In genomic region chr10:41880777-41881176, GRCm38 (mm10) we compare ENCODE assay signal across 16 mouse cellular contexts.
DNase-seq lines count a peak whose midpoint lies in the region; ATAC-seq lines count a peak whose summit lies in the region.
"Had no signal": no experiment of that assay in that cellular context is flagged by ENCODE, and none has a peak within 500 bp of the region (broad histone marks: within the 10 kb centered on the region; RNA-seq: fewer than 3 reads in every experiment).

No protein-coding gene starts in this region.

- no peaks in the 10 kb centered on the region for H3K27me3 ChIP-seq in forebrain, embryonic 12.5 days
- H3K27me3 ChIP-seq: heart, embryonic 12.5 days; megakaryocyte, embryonic 14.5 days; neural tube, embryonic 12.5 days; Patski had no signal

- H3K4me3 ChIP-seq in forebrain, embryonic 12.5 days (replicated peaks): no peak overlapping the region
- H3K4me3 ChIP-seq: heart, embryonic 12.5 days; megakaryocyte, embryonic 14.5 days; neural tube, embryonic 12.5 days had no signal

- peak; percentile 21 for DNase-seq in lung, postnatal 36 days
- no peak for DNase-seq in lung, postnatal 10 days
- DNase-seq in thymus, postnatal 0 days (ENCODE audit: low spot score): peak; percentile 81
- no peak for DNase-seq in kidney, adult 8-10 months
- DNase-seq in layer of hippocampus, adult 9-10 months (ENCODE audit: low spot score): no peak
- DNase-seq: adrenal gland, postnatal 10 days; cerebellum, adult 18-20 months; heart, postnatal 10 days; kidney, adult 18-20 months had no signal

- peaks cover 14% of the 10 kb centered on the region for H3K4me1 ChIP-seq in forebrain, embryonic 12.5 days

- H3K36me3 ChIP-seq in forebrain, embryonic 12.5 days (replicated peaks): no peaks in the 10 kb centered on the region
- H3K36me3 ChIP-seq: heart, embryonic 12.5 days; neural tube, embryonic 12.5 days had no signal

- H3K9ac ChIP-seq in forebrain, embryonic 12.5 days: no peak overlapping the region
- H3K9ac ChIP-seq: heart, embryonic 12.5 days; neural tube, embryonic 12.5 days had no signal

- ATAC-seq in activated CD4-positive, CD25-positive, alpha-beta regulatory T cell, adult 4 months: peak; percentile 95
- ATAC-seq in forebrain, embryonic 12.5 days (ENCODE audit: low FRiP score): no peak
- ATAC-seq: hindbrain, postnatal 0 days; Patski had no signal

- H3K27ac ChIP-seq in forebrain, embryonic 12.5 days: no peak overlapping the region
- H3K27ac ChIP-seq: hindbrain, postnatal 0 days; neural tube, embryonic 12.5 days had no signal

- H3K9me3 ChIP-seq in forebrain, embryonic 12.5 days: no peaks in the 10 kb centered on the region
- H3K9me3 ChIP-seq: heart, embryonic 12.5 days; megakaryocyte, embryonic 14.5 days; neural tube, embryonic 12.5 days had no signal

- WGBS in forebrain, embryonic 12.5 days: 9% methylated on average over 1 of the region's 1 CpGs

- H3K4me2 ChIP-seq in forebrain, embryonic 12.5 days: no peak overlapping the region
- H3K4me2 ChIP-seq: heart, embryonic 12.5 days; neural tube, embryonic 12.5 days had no signal

Comparison
In these comparisons a context has a peak if more than half of its experiments do, and no peak if none do; other contexts are left out.
1. DNase-seq: peak in lung, postnatal 36 days (single experiment) and thymus, postnatal 0 days (single experiment); none in lung, postnatal 10 days (single experiment), kidney, adult 8-10 months (0 of 2) and layer of hippocampus, adult 9-10 months (single experiment).